Mouse (Mus musculus) retina, postnatal 1 day (tissue): ENCODE measurements around the gene Eif4h.

Source experiments
- DNase-seq: peaks from one replicate; pipeline ENCODE4 v3.0.0-alpha.2; 2012

Gene Eif4h

GRCm38 (mm10) chr5:134647394-134647793 is 8.1 kb upstream of the Eif4h start:
- DNase-seq, result no peak

- DNase-seq, result no peak
These were observed 7.2 kb upstream of the Eif4h start for GRCm38 (mm10) chr5:134646461-134646860.

GRCm38 (mm10) chr5:134644643-134645118 is 5.4 kb upstream of the Eif4h start:
- DNase-seq, result no peak

GRCm38 (mm10) chr5:134644121-134644520 is 4.8 kb upstream of the Eif4h start:
- no peak for DNase-seq

GRCm38 (mm10) chr5:134640371-134640770 is 1.1 kb upstream of the Eif4h start:
- no peak for DNase-seq

- no peak for DNase-seq
These were observed 625 bp downstream of the Eif4h start for GRCm38 (mm10) chr5:134638461-134639268.

- no peak for DNase-seq
These were observed 1.4 kb downstream of the Eif4h start for GRCm38 (mm10) chr5:134637820-134638367.

- DNase-seq, result no peak
These were observed 6.4 kb downstream of the Eif4h start for GRCm38 (mm10) chr5:134632841-134633240.

GRCm38 (mm10) chr5:134630835-134631234 is 8.5 kb downstream of the Eif4h start:
- DNase-seq, result no peak

- no peak for DNase-seq
These were observed 9.8 kb downstream of the Eif4h start for GRCm38 (mm10) chr5:134629508-134629907.

GRCm38 (mm10) chr5:134622069-134622468 is 17.2 kb downstream of the Eif4h start:
- DNase-seq, result no peak

- no peak for DNase-seq
These were observed 18.1 kb downstream of the Eif4h start for GRCm38 (mm10) chr5:134621099-134621640.

GRCm38 (mm10) chr5:134620457-134620856 is 18.8 kb downstream of the Eif4h start:
- no peak for DNase-seq

GRCm38 (mm10) chr5:134617071-134617470 is 22.2 kb downstream of the Eif4h start:
- peak; percentile 61 for DNase-seq

GRCm38 (mm10) chr5:134615780-134616179 is 23.5 kb downstream of the Eif4h start:
- no peak for DNase-seq

- no peak for DNase-seq
These were observed 23.9 kb downstream of the Eif4h start for GRCm38 (mm10) chr5:134615380-134615779.

GRCm38 (mm10) chr5:134614802-134615201 is 24.5 kb downstream of the Eif4h start, which contains the start of gene Lat2:
Gene Lat2, minus strand, starts transcription at chr5:134615025.
- DNase-seq, result no peak

GRCm38 (mm10) chr5:134614296-134614695 is 25.0 kb downstream of the Eif4h start:
- no peak for DNase-seq

GRCm38 (mm10) chr5:134613727-134614126 is 25.6 kb downstream of the Eif4h start:
- DNase-seq, result no peak

GRCm38 (mm10) chr5:134611810-134612521 is 27.3 kb downstream of the Eif4h start:
- no peak for DNase-seq

GRCm38 (mm10) chr5:134609916-134610643 is 29.2 kb downstream of the Eif4h start:
- no peak for DNase-seq

GRCm38 (mm10) chr5:134607121-134607520 is 32.2 kb downstream of the Eif4h start:
- DNase-seq, result no peak

- DNase-seq, result no peak
These were observed 33.0 kb downstream of the Eif4h start for GRCm38 (mm10) chr5:134606314-134606713.
